Mouse (Mus musculus) kidney, embryonic 15.5 days (tissue): Measurements from ENCODE around the gene Rbfox2. TPM values are rescaled to one million over a fixed set of nuclear protein-coding genes. Genes with fewer than 3 reads are reported as not detected.
"Not testable (repeated sequence)": the region's sequence is repeated elsewhere in the genome, so short reads cannot be mapped to it uniquely, and the experiment has no call there.

Source experiments
- ATAC-seq: fragments of 200-750 bp; cut with Nextera tagmentation; replicated peaks from 2 replicates; pipeline ENCODE4 v1.8.0; 2017; ENCODE audit warnings: moderate TSS enrichment; ENCODE audit not compliant: low FRiP score
- H3K27ac ChIP-seq: fragments of 300-500 bp; sonication (generic); 2 replicates; pipeline ENCODE4 v1.5.1; 2015; ENCODE audit warnings: mild to moderate bottlenecking, inconsistent platforms
- H3K27me3 ChIP-seq: fragments of 300-500 bp; sonication (generic); 2 replicates; pipeline ENCODE4 v1.6.1; 2015; ENCODE audit warnings: inconsistent platforms
- H3K36me3 ChIP-seq: fragments of 300-500 bp; sonication (generic); 2 replicates; pipeline ENCODE4 v1.6.1; 2015; ENCODE audit warnings: inconsistent platforms
- H3K4me1 ChIP-seq: fragments of 300-500 bp; sonication (generic); 2 replicates; pipeline ENCODE4 v1.6.1; 2015; ENCODE audit warnings: inconsistent platforms
- H3K4me2 ChIP-seq: fragments of 300-500 bp; sonication (generic); 2 replicates; pipeline ENCODE4 v1.6.1; 2015; ENCODE audit warnings: moderate library complexity, mild to moderate bottlenecking, inconsistent platforms
- H3K4me3 ChIP-seq: fragments of 300-500 bp; sonication (generic); replicated peaks from 2 replicates; pipeline ENCODE4 v1.5.1; 2015; ENCODE audit warnings: mild to moderate bottlenecking, inconsistent platforms
- H3K9ac ChIP-seq: fragments of 300-500 bp; sonication (generic); 2 replicates; pipeline ENCODE4 v1.6.1; 2015; ENCODE audit warnings: mild to moderate bottlenecking, inconsistent platforms
- H3K9me3 ChIP-seq: fragments of 300-500 bp; sonication (generic); replicated peaks from 2 replicates; pipeline ENCODE4 v1.6.1; 2016; ENCODE audit warnings: inconsistent platforms
- WGBS: fragments of 180-500 bp; shearing (Covaris S2); methylation state at CpG from one replicate; pipeline ENCODE4 v1.1.7; 2015; ENCODE audit warnings: mixed read lengths; 5-methylcytosine and 5-hydroxymethylcytosine counted together
- polyA plus RNA-seq: library from polyadenylated mRNA; unstranded; fragments of >200 nt; fragmentation: Nextera tagmentation; extraction: Ambion mirVana; gene quantifications from 2 replicates; pipeline ENCODE4 v1.2.1, GENCODE M21; 2015

The Rbfox2 gene
- polyA plus RNA-seq, 1 experiment from 2014 or later, result 47.7 TPM

GRCm38 (mm10) chr15:77066233-77066632 is 240.6 kb downstream of the Rbfox2 start:
- Histone ChIP-seq H3K9me3 (no peaks in the 10 kb centered on the region), H3K27me3 (no peaks in the 10 kb centered on the region), H3K36me3 (no peaks in the 10 kb centered on the region), H3K9ac (no peak overlapping the region), H3K4me1 (peaks cover 2% of the 10 kb centered on the region), H3K27ac (no peak overlapping the region), H3K4me3 (no peak overlapping the region), H3K4me2 (no peak overlapping the region)
- no peak for ATAC-seq
- WGBS, result 84% methylated on average over 6 of the region's 6 CpGs

GRCm38 (mm10) chr15:77065259-77065852 is 241.4 kb downstream of the Rbfox2 start:
- H3K4me3 ChIP-seq, result no peak overlapping the region
- no peaks in the 10 kb centered on the region for H3K9me3 ChIP-seq
- no peak for ATAC-seq
- H3K36me3 ChIP-seq, result no peaks in the 10 kb centered on the region
- H3K4me1 ChIP-seq, result peaks cover 2% of the 10 kb centered on the region; the same call in 1 of the 2 replicates
- 90% methylated on average over 6 of the region's 6 CpGs for WGBS
- H3K9ac ChIP-seq, result no peak overlapping the region
- H3K27me3 ChIP-seq, result no peaks in the 10 kb centered on the region
- H3K4me2 ChIP-seq, result no peak overlapping the region
- no peak overlapping the region for H3K27ac ChIP-seq

- H3K36me3 ChIP-seq, result no peaks in the 10 kb centered on the region
- H3K9ac ChIP-seq, result no peak overlapping the region
- H3K4me1 ChIP-seq, result 0 out of 2 replicates have a peak, but pooled peaks cover 2% of the 10 kb centered on the region
- no peak overlapping the region for H3K27ac ChIP-seq
- ATAC-seq, result no peak
- H3K27me3 ChIP-seq, result no peaks in the 10 kb centered on the region
- H3K9me3 ChIP-seq, result no peaks in the 10 kb centered on the region
- no peak overlapping the region for H3K4me2 ChIP-seq
- no peak overlapping the region for H3K4me3 ChIP-seq
Observed at GRCm38 (mm10) chr15:77062746-77063145, 244.1 kb downstream of the Rbfox2 start.

DNA sequence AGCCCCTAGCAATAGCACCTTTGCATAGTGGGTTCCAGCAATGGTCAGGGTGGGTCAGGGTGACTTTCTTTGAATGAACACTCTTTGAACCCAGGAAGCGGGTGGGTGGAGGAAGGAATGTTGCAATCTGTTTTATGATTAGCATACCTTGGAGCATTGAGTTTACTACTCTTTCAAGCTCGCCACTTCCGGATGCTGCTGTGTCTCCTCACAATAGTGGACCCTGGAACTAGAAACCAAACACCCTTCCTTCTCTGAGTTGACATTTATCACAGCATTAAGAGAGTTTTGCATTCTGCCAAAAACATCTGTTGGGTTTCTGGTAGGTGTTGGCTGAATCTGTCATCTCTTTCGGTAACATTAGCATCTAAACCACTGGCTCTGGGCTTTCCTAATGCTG is 247.4 kb downstream of the Rbfox2 start:
- 88% methylated on average over 4 of the region's 4 CpGs for WGBS
- H3K4me1 ChIP-seq, result peaks cover 20% of the 10 kb centered on the region
- not testable (repeated sequence) for H3K27me3 ChIP-seq, H3K27ac ChIP-seq, H3K9ac ChIP-seq, H3K4me2 ChIP-seq, H3K36me3 ChIP-seq, ATAC-seq, H3K9me3 ChIP-seq, H3K4me3 ChIP-seq

GRCm38 (mm10) chr15:77058566-77058965 is 248.2 kb downstream of the Rbfox2 start:
- Histone ChIP-seq H3K4me3 (no peak overlapping the region), H3K9ac (no peak overlapping the region), H3K4me2 (no peak overlapping the region), H3K36me3 (no peaks in the 10 kb centered on the region), H3K27ac (no peak overlapping the region), H3K4me1 (peaks cover 20% of the 10 kb centered on the region), H3K9me3 (no peaks in the 10 kb centered on the region), H3K27me3 (no peaks in the 10 kb centered on the region)
- no peak for ATAC-seq

DNA sequence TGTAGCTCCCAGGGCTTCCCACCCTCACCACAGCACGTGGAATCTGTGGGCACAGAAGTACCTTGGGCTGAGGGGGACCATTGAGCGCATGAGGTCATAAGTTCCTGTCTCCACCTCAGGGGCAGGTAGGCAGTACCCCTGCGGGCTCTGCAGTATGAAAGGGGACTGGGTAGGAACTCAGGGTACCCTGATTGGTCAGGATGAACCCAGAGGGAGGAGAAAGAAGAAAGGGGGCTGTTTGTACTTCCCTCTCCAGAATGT is 250.1 kb downstream of the Rbfox2 start:
- H3K9ac ChIP-seq, result no peak overlapping the region
- H3K9me3 ChIP-seq, result no peaks in the 10 kb centered on the region
- no peak overlapping the region for H3K4me2 ChIP-seq
- peaks cover 20% of the 10 kb centered on the region for H3K4me1 ChIP-seq
- no peaks in the 10 kb centered on the region for H3K27me3 ChIP-seq
- no peak overlapping the region for H3K4me3 ChIP-seq
- WGBS, result 50% methylated on average over 3 of the region's 3 CpGs
- H3K36me3 ChIP-seq, result no peaks in the 10 kb centered on the region
- peak overlapping the region; percentile 19; the same call in 1 of the 2 replicates for H3K27ac ChIP-seq
- no peak for ATAC-seq

GRCm38 (mm10) chr15:77056001-77056790 is 250.6 kb downstream of the Rbfox2 start:
- H3K27me3 ChIP-seq, result no peaks in the 10 kb centered on the region
- no peaks in the 10 kb centered on the region for H3K9me3 ChIP-seq
- H3K4me2 ChIP-seq, result no peak overlapping the region
- no peak overlapping the region for H3K4me3 ChIP-seq
- peaks cover 20% of the 10 kb centered on the region for H3K4me1 ChIP-seq
- no peak overlapping the region for H3K9ac ChIP-seq
- no peak for ATAC-seq
- 24% methylated on average over 6 of the region's 6 CpGs for WGBS
- H3K27ac ChIP-seq, result peak overlapping the region; percentile 19
- no peaks in the 10 kb centered on the region for H3K36me3 ChIP-seq

- H3K36me3 ChIP-seq, result no peaks in the 10 kb centered on the region
- H3K9me3 ChIP-seq, result no peaks in the 10 kb centered on the region
- H3K4me3 ChIP-seq, result no peak overlapping the region
- H3K27ac ChIP-seq, result no peak overlapping the region
- 74% methylated on average over 5 of the region's 5 CpGs for WGBS
- no peak overlapping the region for H3K9ac ChIP-seq
- H3K4me1 ChIP-seq, result peaks cover 20% of the 10 kb centered on the region
- ATAC-seq, result no peak
- H3K4me2 ChIP-seq, result no peak overlapping the region
- H3K27me3 ChIP-seq, result no peaks in the 10 kb centered on the region
Observed at GRCm38 (mm10) chr15:77054611-77055175, 252.1 kb downstream of the Rbfox2 start.

DNA sequence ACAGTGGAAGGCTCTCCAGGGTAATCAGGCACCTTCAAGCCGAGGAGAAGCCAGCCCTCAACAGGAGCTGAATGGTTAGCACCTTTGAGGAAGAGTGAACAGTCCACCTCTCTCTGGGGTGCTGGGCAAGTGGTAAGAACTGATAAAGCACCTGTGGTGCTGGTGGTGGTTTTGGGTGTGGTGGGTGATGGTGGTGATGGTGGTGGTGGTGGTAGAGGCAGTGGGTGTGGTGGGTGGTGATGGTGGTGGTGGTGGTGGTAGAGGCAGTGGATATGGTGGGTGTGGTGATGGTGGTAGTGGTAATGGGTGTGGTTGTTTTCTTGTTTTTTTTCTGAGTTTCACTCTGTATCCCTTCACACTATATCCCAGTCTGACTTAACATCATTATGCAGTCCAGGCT is 253.8 kb downstream of the Rbfox2 start:
- no peak overlapping the region for H3K9ac ChIP-seq
- H3K4me2 ChIP-seq, result no peak overlapping the region
- H3K9me3 ChIP-seq, result no peaks in the 10 kb centered on the region
- 94% methylated on average over 1 of the region's 1 CpGs for WGBS
- H3K4me3 ChIP-seq, result no peak overlapping the region
- no peaks in the 10 kb centered on the region for H3K36me3 ChIP-seq
- no peaks in the 10 kb centered on the region for H3K27me3 ChIP-seq
- peaks cover 20% of the 10 kb centered on the region for H3K4me1 ChIP-seq
- H3K27ac ChIP-seq, result no peak overlapping the region
- no peak for ATAC-seq

DNA sequence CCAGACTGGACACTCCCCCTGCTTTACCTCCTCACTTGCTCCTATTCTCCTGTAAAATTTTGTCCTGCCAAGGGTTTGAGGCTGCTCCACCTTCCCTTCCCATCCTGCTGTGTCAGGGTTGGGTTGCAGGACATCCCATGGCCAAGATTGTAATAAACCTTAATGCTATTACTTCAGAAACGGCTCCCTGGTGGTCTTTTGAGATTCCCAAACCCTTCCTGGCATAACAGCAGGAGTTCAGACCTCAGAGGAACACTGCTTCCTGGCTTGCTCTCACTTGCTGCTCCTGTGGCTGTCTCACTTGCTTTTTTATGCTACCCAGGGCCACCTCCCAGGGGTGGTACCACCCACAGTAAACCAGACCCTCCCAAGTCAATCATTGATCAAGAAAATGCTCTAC is 254.6 kb downstream of the Rbfox2 start:
- Histone ChIP-seq H3K4me1 (peaks cover 20% of the 10 kb centered on the region), H3K9me3 (no peaks in the 10 kb centered on the region), H3K27ac (no peak overlapping the region), H3K27me3 (no peaks in the 10 kb centered on the region), H3K36me3 (no peaks in the 10 kb centered on the region), H3K9ac (no peak overlapping the region), H3K4me2 (no peak overlapping the region), H3K4me3 (no peak overlapping the region)
- WGBS, result 27% methylated on average over 1 of the region's 1 CpGs
- ATAC-seq, result no peak

DNA sequence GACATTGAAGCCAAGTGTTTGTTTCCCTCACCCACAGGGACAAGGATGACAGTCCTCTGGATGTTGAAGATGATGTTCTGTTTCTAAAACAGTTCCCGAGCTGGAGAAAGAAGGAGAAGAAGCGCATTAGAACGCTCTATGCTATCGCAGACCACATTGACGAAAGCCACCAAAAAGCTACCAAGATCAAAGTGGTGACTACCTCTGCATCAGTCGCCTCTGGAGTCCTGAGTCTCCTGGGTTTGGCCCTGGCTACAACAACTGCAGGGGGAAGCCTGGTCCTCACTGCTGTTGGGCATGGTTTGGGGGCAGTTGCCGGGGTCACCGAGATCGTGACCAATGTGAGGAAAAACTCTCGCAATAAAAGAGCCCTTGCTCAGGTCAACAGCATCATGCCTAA is 256.2 kb downstream of the Rbfox2 start, which contains the start of gene Mb:
TSS of gene Mb (minus strand) at position 101 of the 400 bp plus-strand sequence.
- Histone ChIP-seq H3K9me3 (no peaks in the 10 kb centered on the region), H3K27me3 (no peaks in the 10 kb centered on the region), H3K4me1 (peaks cover 7% of the 10 kb centered on the region; the same call in 1 of the 2 replicates), H3K27ac (no peak within 1 kb of the TSS), H3K36me3 (no peaks in the 10 kb centered on the region), H3K4me2 (no peak within 1 kb of the TSS), H3K4me3 (no peak within 1 kb of the TSS), H3K9ac (no peak within 1 kb of the TSS)
- 87% methylated on average over 10 of the region's 10 CpGs for WGBS
- no peak for ATAC-seq

GRCm38 (mm10) chr15:77045609-77046008 is 261.2 kb downstream of the Rbfox2 start:
- Histone ChIP-seq H3K4me3 (no peak overlapping the region), H3K36me3 (no peaks in the 10 kb centered on the region), H3K27ac (no peak overlapping the region), H3K9me3 (no peaks in the 10 kb centered on the region), H3K9ac (no peak overlapping the region), H3K4me1 (peaks cover 5% of the 10 kb centered on the region), H3K27me3 (no peaks in the 10 kb centered on the region), H3K4me2 (no peak overlapping the region)
- no peak for ATAC-seq
- 52% methylated on average over 10 of the region's 10 CpGs for WGBS
